Mouse (Mus musculus) lung, postnatal 10 days (tissue): ENCODE results near the gene Srrm3.
A peak's percentile ranks its signal among the peaks of the same experiment; 100 is the strongest.

Experiments used
- DNase-seq: peaks from one replicate; pipeline ENCODE4 v3.0.0; 2021

Srrm3 gene

DNA sequence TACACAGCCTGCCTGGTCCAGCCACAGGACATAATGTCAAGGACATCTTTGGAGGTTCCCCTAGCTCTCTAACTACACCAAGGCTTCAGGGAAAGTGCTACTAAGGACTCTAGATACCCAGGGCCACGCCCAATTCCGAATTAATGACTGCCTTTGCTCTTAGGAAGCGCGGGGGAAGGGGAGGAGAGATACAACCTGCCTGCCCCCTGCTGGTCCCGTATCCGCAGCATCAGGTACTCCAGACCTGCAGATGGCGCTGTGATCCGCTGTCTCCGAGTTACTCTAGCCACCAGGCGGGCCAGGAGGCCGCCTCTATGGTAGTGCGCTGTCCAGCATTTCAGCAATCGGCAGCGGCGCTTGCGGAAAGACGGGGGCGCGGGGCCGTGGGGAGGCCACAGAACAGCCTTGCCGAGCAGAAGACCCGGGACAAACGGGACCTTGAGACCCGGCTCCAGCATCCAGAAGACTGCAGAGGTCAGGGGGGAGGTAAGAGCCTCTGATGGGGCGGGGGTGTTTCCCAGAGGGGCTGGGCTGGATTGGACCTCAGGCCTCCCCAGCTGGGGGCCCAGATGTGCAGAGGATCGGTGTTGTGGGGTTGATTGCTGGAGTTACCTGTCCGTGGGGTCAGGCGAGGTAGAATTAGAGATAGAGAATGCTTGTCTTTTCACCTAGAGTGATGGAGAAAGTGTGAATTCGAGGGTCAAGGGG, at the start of gene Srrm3:
Gene Srrm3 (plus strand): TSS at position 336 of the 708 bp plus-strand sequence.
- DNase-seq = peak; percentile 95

DNA sequence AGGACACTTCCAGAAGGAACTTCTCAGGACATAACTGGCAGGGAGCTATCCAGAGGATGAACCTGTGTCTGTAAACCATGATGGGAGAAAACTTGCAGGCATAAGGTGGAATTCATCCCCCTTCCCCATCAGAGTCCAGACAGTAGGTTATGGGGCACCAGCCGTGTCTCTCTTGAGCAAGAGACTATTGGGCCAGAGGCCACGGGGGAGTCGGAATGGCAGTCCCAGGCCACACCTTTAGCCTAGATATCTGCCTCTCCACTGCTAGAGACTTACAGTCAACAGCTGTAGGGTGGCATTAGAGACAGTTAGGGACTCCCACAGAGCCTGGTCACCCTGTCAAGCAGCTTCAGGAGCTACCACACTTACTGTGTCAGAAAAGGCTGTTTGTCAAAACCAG, 44.8 kb upstream of the Srrm3 start:
- DNase-seq = no peak

DNA sequence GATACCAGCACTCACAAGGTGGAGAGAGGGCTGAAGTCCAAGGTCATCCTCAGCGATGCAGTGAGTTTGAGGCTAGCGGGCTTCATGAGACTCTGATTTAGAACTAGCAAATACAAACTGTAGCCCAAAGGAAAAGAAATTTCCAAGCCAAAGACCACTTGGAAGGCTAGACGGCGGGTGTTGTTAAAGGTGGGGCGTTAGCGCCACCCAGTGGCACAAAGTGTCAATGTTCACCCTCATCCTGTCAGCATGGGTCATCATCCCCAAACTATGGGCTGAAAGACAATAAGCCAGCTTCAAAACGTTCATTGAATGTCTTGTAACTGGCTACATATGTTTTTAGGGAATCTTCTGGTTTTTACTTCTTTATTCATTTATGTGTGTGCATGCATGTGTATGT, 43.2 kb upstream of the Srrm3 start:
- DNase-seq = peak; percentile 82

DNA sequence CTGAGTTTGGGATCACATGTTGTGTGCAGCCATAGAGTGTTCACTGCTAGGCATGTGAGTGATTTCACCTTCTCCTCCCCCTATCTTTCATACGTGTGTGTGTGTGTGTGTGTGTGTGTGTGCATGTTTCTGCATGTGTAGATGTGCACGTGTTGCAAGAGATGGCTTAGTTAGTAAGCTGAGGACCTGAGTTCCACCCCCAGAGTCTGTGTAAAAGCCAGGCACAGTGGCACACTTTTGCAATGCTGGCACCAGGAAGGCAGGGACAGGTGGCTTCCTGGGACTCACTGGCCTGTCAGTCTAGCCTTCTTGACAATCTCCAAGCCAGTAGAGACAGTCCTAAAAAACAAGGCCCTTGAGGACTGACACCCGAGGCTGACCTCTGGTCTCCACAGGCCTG, 41.7 kb upstream of the Srrm3 start:
- DNase-seq = no peak

DNA sequence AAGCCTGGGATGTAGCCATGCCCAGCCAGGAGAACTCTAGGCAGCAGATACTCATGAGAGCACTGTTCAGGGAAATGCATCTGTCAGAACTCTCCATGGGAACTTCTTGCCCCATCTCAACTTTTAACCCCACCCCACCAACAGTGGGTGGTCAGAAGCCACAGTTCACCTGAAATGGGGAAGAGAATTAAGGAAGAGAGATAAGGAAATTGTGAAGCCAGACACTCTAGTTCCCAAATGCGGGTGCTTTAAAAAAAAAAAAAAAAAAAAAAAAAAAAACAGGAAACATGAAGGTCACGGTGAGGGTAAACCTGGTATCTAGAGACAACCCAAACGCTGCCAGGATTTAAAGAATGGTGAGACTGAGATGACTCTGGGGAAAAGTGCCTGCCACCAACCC, 34.2 kb upstream of the Srrm3 start:
- no peak for DNase-seq

DNA sequence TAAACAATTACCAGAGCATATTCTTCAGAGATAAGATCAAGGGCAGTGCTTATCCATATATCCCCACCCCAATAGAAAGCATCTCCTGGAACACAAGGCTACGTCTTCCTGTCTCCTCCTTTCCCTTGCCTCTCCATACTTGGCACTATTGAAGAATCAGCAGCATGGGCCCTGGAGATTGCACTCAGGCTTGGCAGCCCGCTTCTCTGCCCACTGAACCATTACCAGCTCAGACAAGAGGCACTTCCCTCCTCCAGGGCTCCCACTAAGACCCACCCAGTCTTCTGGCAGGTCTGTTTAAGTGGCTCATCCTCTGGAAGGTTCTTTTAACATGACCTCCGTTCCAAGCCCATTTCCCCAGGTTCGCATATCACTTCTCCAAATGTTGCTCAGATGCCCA, 30.1 kb upstream of the Srrm3 start:
- DNase-seq = no peak

DNA sequence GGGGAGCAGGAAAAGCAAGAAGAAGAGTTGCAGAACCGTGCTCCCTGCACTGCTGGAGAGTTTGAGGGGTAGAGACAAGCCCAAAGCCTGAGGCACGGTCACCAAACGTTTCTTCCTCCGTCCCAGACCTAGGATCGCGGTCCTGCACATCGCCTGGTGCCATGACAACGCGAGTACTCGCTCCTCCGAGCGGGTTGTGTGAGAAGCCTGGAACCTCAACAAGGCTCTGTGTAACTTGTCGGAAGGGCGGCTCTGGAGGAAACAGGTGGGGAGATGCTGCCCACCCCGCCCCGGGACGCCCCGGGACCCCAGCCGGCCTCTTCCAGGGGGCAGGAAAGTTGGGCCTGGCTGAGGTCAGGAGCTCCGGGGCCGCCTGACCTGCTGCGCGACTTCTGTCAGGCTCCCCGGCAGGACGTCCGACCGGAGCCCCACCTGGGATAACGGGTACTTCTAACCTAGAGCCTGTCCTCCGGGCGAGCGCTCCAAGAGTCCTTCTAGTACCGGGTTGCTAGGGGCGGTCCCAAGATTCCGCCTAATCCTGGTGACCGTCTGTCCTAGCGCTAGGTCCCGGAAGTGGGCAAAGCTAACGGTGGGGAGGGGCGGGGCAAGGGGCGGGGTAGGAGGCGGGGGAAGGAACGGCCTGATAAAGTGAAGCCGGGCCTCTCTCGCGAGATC, 28.8 kb upstream of the Srrm3 start, which contains the start of gene Styxl1:
Gene Styxl1 (minus strand): TSS at position 590 of the 675 bp plus-strand sequence.
- DNase-seq = no peak

DNA sequence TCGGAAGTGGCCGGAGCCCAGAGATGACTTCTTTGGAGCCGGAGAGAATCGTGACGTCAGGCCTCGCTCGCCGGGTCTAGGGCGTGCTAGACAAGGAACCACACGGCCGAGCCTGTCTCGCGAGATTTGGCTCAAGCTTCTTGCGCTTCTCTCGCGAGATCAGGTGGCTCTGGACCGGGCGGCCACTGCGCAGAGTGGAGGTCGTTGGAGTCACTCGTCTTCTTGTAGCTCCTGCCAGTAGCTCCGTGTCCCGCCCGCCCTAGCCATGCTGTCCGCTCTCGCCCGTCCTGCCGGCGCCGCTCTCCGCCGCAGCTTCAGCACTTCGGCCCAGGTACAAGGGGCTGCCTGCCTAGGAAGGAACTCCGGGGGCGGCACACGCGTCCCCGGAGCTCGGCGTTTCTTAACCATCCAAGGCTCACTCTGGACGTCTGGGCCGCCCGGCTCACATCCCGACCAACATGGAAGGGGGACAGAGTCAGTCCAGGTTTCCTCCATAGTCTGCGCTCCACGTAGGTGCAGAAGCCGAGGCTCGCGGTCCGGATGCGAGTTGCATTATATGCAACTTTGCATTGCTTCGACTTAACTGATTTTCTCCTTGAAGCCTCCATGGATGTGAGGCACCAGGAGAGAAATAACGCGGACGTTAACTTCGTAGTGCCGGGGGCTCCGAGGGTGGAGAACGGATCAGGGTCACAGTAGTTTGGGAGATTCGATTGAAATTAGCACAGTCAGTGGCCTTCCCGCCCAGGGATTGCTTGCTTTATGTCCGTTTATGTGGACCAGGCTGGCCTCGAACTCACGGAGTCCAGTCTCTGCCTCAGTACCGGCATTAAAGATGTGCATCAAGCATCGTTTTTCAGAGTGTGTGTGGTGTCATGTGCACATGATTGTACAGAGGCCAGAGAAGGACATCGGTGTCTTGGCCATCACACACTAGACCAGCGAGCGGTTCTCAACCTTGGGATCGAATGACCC, 27.9 kb upstream of the Srrm3 start, which contains the start of gene Mdh2:
Gene Mdh2 (plus strand): TSS at position 10 of the 975 bp plus-strand sequence.
- DNase-seq = peak; percentile 100

DNA sequence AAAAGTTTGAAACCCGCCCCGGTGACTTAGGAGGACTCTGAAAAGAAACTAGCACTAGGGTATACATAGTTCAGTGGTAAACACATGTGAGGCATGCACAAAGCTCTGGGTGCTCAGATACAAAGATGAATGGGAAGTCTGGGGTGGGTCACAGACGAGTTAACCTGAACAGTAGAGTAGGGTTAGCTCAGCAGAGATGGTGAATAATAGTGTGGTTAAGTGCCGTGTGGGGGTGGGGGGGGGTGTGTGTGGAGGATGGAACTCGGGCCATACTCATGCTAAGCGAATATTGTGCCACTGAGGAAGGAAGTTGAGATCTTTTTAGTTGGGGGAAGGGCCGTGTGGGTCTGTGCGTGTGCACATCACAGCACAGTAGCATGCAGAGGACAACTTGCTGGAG, 26.4 kb upstream of the Srrm3 start:
- DNase-seq = no peak

DNA sequence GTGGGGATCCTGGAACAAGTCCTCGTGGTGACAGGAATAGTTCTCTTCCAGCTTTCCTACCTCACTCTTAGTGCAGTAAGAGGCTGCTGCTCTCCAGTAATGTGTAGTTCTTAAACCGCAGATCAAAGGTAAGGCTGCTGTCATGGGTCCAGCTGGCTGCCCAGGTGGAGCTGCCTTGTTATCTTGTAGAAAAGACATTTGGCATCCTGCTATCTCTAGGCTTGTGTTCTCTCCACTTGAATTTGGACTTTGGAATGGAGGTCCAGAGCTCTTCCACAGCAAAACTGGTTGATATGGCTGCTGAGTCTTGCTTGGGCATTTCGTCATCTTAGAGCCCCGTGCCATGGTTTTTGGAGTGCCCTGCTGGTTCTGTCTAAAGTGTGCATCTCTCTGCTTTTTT, 23.8 kb upstream of the Srrm3 start:
- DNase-seq = no peak

DNA sequence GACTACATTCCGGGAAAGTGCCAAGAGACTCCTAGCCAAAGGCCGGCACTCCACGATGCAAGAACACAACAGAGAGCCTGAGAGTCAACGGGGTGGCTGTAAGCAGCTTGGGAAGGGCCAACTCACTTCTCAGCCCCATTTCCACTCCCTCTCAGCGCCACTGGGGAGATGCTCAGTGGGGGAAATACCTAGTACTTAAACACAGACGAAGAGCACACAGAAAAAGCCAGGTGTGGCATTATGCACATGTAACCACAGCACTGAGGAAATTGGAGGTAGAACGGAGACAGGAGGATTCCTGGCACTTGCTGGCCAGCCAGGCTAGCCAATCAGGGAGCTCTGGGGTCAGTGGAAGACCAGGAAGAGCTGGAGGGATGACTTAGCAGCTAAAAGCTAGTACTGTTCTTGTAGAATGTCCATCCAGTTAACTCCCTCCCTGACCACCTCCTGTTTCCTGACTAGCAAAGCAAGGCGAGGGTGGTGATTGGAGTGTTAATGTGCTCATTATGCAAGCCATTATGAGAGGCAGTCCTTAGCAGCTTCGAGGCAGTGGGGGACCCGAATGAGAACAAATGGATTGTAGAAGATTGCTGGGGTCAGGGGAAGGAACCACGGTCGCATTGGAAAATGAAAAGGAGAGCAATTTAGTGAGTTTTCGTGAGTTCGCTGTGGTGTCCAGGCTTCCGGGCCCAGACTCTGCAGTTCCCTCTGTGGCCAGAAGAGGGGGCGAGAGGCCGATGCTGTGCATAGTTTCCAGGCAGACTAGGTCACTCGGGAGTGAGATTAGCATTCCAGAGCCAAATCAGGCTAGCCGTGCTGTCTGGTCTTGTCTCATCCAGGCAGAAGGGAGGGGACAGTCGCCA, 12.5 kb upstream of the Srrm3 start:
- peak; percentile 93 for DNase-seq

DNA sequence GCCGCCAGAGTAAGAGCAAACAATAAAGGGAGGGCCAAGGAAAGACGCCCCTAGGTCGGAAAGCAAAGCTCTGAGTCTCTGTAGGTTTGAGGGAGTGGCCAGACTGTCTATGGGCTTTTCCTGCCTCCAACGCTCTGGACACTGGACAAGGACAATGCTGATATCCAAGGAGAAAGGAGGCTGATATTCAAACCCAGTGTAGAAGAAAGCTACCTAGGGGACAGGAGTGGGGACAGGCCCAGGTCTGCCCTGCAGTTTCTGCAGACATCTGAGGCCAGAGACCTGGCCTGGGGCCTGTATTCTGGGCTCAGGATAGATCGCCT, 11.9 kb upstream of the Srrm3 start:
- no peak for DNase-seq

DNA sequence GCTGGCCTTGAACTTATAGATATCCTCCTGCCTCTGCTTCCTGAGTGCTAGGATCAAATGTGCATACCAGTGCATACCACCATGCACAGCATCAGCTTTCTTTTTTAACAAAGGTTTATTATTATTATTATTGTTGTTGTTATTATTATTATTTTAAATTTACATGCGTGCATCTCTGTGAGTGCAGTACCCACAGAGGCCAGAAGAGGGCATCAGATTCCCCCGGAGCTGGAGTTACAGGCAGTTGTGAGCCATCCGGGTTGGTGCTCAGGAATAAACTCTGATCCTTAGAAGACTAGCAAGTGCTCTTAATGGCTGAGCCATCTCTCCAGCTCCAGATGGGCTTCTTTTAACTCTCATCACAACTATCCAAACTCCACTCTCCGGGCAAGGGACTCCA, 6.9 kb upstream of the Srrm3 start:
- DNase-seq = no peak

DNA sequence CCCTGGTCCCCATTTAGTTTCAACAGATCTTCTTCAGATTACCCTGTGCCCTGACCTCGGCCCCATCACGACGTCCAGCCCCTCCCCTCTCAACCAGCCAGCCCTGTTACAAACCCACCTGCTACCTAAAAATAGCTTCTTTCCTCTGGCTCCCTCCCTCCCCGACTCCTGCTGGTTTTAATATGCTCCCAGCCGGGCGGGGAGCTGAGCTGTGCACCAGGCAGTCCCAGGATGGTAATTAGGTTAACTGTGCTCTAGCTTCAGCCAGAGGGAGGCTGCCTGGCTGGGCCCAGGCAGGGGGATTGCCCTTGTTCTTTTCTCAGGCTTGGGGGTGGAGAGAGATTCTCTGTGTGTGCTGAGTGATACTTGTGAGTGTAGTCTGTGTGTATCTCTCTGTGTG, 5.8 kb upstream of the Srrm3 start:
- no peak for DNase-seq

DNA sequence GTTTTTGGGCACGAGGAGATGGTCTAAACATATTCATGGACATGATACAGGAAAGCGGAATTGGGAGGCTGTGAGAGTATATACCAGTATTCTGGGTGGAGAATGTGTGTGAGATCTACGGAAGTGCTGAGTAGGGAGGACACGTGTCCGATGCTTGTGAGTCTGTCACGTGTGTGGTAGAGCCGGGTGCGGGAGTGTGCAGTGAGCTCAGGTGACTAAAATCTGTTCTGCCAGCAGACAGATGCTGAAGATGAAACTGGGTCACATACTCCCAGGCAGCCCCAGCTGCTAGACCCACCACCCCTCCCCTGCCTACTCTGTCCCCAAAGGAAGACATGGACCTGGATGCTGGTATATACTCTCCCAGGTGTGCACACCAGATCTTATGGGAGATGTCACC, 4.0 kb upstream of the Srrm3 start:
- DNase-seq = no peak

DNA sequence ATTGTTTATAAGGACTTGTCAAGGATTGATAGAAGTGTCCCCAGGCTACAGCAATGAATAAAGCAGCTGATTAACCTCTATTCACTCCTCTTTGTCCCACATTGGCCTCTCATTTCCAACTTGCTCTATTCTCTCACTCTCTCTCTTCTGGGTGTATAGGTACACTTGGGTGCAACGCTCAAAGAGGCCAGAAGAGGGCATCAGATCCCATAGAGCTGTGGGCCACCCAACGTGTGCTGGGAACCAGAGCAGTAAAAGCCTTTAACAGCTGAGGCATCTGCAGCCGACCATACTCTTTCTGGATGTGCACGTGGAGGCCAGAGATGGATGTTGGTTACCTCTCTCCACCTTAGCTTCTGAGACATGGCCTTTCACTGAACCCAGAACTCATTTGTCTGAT, 3.6 kb upstream of the Srrm3 start:
- no peak for DNase-seq

DNA sequence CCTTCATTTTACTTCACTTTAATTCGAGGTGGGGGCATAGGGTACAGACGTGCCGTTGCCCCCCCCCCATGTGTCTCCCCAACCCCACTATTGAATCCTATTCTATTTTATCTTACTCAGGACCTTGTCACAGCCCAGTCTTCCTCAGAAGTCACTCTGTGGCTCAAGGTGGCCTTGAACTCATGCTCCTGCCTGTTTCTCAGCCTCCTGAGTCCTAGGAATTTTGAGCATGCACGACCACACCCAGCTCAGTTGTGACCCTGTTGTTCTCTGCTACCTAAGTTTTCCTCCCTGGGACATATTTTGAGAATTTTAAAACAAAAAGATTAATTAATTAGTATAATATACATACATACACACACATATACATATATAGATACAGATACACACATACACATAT, 3.0 kb upstream of the Srrm3 start:
- no peak for DNase-seq

DNA sequence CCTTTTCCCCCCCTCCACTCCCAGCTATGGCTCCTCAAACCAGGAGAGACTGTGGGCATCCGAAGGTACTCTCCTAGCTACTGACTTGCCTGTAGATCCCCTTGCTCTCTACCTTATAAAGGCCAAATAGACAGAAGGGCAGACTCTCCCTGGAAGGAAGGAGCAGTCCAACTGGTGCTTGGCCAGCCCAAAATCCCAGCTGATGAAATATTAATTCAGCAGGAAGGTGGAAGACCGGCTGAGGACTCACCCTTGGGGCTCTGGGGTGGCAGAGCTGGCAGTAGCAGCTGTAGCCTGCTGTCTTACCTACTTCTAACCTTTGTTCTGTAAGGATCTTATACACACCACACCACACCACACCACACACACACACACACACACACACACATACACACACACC, 2.0 kb upstream of the Srrm3 start:
- DNase-seq = no peak

DNA sequence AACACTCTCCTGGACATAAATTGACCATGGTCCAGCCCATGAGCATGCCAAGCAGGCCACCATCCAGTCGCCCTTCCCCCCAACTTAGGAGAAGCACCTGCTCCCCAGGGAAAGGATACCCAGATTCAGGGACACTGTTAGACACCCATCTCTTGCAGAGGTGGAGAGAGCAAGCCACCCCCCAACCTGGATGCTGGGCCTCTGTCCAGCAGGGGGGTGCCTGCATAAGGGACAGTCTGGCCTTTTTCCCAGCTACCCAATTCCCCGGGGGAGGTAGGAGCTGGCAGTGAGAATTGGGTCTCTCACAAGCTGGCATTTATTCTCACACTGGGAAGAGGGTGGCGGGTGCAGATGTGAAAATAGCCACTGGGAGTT, 560 bp downstream of the Srrm3 start:
- DNase-seq = no peak

DNA sequence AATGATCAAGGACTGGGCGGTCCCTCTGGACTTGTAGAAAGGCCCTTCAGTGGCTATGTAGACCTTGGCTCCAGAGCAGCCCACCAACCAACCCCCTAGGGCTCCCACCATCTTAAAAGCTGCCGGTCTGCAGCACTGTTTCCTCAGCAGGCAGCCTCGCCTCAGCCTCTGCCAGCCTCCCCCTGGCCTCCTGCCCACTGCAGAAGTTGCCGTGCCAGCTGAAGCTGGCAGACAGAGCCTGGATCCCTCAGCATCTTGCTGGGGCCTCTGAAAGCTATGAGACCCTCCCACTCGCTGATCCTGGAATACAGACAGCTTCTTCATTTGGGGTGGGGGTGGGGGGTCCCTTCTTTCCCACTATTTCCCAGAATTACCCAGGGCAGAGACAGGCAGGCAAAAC, 6.3 kb downstream of the Srrm3 start:
- no peak for DNase-seq

DNA sequence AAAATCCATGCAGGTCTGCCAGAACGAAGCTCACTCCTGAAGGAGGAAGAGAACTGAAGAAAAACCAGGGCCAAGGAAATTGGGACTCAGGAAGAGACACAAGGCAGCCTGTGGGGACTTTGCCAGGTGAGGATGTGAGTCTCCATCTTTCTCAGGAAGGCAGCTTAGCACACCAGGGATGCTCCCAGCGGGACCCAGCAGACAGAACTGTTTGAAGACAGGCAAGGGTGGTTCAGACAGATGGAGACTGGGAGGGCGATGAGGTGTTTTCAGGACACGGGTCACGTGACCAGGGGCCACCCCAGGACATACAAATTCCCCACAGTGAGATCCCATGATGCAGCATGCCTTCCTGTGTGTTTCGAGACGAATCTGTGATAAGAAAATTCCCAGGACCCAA, 11.8 kb downstream of the Srrm3 start:
- no peak for DNase-seq

DNA sequence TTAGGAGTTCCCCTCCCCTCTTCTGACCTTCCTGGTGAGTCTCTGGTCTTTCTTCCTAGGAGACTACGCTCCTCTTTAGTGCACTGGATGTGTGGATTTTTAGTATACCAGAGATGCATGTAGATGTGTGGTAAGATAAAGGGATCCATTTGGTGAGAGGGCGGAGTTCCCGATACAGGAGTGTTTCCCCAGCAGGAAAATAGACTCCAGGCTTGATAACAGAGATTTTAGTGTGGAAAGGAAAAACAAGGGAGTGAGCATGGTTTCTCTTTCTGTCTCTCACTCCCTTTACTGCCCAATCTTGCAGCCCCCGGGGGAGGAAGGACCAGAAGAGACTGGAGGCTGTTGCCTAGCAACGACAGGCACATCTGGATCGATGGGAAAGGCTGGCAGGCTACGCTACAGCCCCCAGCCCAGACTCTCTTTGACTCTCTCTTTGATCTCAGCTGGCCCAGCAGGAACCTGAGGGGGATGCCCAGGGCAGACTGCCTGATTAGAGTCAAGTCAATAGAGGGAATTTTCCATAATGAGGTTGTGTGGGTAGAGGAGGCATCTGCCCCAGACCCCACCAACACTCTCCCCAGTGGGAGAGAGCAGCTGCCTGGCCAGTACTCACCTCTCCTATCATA, 15.7 kb downstream of the Srrm3 start:
- no peak for DNase-seq
